Mouse (Mus musculus): ENCODE measurements around the gene Olfr1411.

Olfr1411 gene

DNA sequence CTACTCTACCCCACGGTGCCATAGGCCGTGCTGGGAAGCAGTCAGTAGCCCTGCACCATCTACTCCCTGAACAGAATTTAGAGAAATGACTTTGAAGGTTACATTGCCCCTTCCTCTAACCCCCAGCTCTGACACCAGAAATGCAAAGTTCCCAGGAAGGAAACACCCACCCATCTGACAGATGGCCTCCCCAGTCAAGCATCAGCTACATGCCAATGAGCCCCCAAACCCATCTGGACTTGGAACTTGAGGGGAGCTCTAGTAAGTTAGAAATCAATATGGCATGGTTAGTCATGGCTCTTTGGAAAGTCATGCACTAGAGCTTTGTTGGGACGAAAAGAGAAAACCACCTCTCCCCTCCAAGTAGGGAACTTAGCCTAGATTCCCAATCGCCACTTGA lies 44.5 kb downstream of the Olfr1411 start:
- no peak for DNase-seq (ENCODE audit: low read depth, low spot score)

DNA sequence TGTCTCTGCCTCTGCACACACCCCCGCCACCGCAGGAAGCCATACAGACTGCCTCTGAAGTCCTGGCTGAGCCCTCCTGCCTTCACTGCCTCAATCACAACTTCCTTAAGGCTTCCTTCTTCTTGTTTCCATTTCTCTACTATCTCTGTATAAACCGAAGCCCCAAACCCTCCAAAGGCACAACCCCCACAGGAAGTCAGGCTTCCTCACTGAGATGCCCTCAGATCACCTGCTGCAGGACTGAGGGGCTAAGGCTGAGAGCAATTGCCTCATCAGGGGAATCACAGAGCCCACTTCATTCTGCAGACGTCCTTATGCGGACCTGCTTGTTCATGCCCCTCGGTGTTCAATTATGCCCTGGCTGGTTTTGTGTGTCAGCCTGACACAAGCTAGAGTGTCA lies 46.2 kb downstream of the Olfr1411 start:
- DNase-seq (ENCODE audit: low read depth, low spot score) = no peak

DNA sequence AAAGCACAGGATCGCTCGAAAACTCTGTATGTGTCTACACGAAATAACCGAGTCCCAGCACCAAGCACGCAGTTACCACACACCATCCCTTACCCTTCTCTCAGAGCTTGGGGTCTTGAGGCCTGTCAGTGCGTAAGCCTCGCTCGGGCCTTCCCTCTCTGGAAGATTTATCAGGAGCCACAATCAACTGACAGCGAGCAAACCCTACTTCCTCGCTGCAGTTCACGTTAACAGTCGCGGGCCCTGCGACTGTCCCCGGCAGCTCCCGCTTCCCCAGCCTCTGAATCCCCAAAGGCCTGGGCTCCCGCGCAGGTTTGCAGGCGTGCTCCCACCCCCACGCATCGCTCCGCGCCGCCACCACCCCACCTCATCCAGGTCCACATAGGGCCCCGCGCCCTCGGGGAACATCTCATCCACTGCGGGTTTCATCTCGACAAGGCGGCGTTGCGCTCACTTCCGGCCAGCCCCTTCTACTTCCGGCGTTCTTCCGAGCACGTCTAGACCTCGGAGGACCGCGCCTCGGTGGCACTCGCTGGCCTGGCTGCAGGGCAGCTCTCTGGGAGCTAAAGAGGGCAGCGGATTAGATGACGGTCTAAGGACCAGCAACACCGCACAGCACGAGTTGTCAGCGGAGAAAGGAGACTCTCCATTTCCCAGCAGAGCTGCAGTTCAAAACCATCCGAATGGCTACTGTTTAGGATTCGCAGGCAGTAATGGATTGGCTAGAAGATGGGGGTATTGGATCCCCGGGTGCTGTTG lies 47.5 kb downstream of the Olfr1411 start, which contains the start of gene Cops9:
TSS of gene Cops9 (minus strand) at position 472 of the 759 bp plus-strand sequence.
- peak; percentile 91 for DNase-seq (ENCODE audit: low read depth, low spot score)

- no peak for DNase-seq (ENCODE audit: low read depth, low spot score)
These were observed 49.5 kb downstream of the Olfr1411 start for GRCm38 (mm10) chr1:92643691-92644090.

- no peak for DNase-seq (ENCODE audit: low read depth, low spot score)
These were observed 50.7 kb downstream of the Olfr1411 start for GRCm38 (mm10) chr1:92644916-92645315.

GRCm38 (mm10) chr1:92646111-92646510 lies 51.9 kb downstream of the Olfr1411 start:
- DNase-seq (ENCODE audit: low read depth, low spot score) = no peak

GRCm38 (mm10) chr1:92646601-92647000 lies 52.4 kb downstream of the Olfr1411 start:
- no peak for DNase-seq (ENCODE audit: low read depth, low spot score)

DNA sequence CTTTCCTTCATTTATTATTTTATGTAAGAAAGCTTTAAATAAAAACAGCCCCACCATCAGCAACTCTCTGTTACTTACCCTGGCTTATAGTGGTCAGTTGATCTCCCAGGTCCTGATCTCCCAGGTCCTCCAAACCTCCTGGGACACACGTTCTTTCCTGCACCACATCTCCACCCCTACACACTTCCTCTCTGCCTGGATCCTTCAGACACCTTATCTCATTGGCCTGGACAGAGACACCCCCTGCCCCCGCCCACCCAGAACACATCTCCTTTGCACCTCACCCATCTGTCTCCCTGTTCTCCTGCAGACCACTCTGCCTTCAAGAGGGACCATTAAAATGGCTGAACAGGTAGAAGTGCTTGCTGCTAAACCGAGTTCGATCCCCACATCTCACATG lies 52.8 kb downstream of the Olfr1411 start:
- no peak for DNase-seq (ENCODE audit: low read depth, low spot score)
